Mouse (Mus musculus) left cerebral cortex, postnatal 25 days (tissue): ENCODE results near the gene Zdhhc3. TPM values are rescaled to one million over a fixed set of nuclear protein-coding genes. Genes with fewer than 3 reads are reported as not detected.

ENCODE experiments used
- DNase-seq, 2 experiments: peaks; one replicate each; pipeline ENCODE4 v3.0.0; 2022; ENCODE audit warnings: low spot score in 2 of 2, mixed read lengths in 1 of 2
- intact Hi-C: fragments of 180-260 bp; cut with DNase I; formaldehyde crosslinking; loops from one replicate; pipeline ENCODE4 v1.15.1; 2025
- total RNA-seq, 2 experiments: library from RNA; stranded (reverse); gene quantifications; 2 replicates each; pipeline ENCODE4 v1.2.3; 2021

The Zdhhc3 gene
- total RNA-seq, 2 experiments from 2014 or later: 67.1 to 68.9 TPM

DNA sequence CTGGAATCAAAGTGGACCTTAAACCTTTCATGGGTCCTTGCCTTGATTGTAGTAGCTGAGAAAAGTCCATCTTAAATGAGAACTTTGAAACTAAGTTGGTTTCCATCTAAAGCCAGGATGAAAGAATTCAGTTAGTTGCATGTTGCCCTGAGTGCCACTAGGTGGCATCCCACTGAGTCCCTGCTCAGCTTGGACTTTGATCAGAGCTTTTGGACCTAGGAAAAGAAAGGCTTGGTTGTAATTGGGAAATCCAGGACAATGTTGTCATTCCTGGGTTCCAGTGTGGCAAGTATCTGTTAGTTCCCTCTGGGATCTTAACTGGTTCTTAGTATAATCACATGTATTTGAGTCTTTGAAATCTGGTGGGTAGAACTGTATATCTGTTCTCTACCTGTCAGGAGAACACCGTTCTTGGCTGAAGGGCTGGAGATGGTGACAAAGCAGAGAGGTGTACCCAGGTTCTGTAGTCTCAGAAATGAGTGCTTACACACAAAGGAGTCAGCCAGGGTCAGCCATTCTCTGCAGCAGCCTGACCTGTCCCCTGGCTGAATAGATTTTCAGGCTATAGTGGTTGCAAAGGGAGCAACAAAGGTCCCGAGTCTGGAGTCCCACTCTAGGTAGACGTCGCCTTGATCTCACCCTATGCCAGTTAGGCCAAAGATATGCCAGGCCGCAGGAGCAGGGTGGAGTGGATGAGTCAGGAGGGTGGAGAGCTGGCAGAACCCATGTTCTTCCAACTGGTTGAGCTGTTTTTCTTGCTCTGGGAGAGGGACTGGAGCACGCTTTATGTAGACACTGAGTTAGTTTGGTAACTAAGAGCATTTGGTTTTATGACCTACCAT, 10.8 kb upstream of the Zdhhc3 start:
- intact Hi-C loops: no loop called here
- no peak for DNase-seq

- DNase-seq: peak; percentile 15 to 43
- intact Hi-C loops: no loop called here
These were observed 10.0 kb upstream of the Zdhhc3 start for GRCm38 (mm10) chr9:123123017-123123416.

- intact Hi-C loops: no loop called here
- no peak for DNase-seq
These were observed 2.6 kb upstream of the Zdhhc3 start for GRCm38 (mm10) chr9:123115566-123115965.

- intact Hi-C loops: loop anchor here (5.0 kb wide), 1 partner anchor 92 kb away; the partner anchor contains the start of gene Tmem42
- no peak for DNase-seq
These were observed 926 bp upstream of the Zdhhc3 start for GRCm38 (mm10) chr9:123113931-123114330.

DNA sequence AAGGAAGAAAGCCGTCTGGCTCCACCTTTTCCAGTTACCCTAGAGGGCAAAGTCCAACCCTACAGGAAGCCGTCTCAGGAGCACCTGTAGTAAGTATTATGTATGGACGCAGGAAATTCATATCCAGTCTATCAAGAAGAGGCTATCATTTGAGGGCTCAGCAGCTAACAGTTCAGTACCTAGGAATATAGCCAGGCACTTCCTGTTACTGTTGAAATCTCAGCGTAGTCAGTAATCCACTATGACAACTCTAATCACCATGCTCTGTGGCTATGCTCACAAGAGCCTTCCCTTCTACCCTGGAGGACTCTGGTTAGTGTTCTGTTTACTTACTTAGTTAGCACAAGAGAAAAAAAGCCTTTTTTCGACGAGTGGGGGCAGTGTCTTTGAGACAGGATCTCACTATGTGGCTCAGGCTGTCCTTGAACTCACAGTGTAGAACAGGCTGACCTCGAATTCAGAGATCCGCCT, 1.2 kb downstream of the Zdhhc3 start:
- DNase-seq: no peak
- intact Hi-C loops: loop anchor here (5.0 kb wide), 1 partner anchor 89 kb away; the partner anchor contains the start of gene Tmem42

DNA sequence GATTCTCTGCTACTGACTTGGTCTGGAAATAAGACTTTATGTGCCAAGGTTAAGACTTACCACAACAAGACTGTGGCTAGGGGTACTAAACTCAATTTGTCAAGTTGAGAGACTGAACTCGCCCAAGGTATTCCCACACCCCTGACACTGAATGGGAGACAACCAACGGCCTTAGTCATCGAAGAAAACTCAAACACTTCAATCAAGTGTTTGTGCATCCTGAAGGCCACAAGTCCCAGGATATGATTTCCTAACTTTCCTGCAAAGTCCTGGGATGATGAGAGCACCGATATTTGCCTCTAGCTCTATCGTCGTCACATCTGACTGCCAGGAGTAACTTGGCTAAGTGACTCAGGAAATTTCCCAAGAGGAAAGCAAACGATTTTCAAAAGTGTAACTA, 3.8 kb downstream of the Zdhhc3 start:
- intact Hi-C loops: no loop called here
- DNase-seq: no peak

- intact Hi-C loops: no loop called here
- DNase-seq: no peak
These were observed 5.8 kb downstream of the Zdhhc3 start for GRCm38 (mm10) chr9:123107186-123107585.

DNA sequence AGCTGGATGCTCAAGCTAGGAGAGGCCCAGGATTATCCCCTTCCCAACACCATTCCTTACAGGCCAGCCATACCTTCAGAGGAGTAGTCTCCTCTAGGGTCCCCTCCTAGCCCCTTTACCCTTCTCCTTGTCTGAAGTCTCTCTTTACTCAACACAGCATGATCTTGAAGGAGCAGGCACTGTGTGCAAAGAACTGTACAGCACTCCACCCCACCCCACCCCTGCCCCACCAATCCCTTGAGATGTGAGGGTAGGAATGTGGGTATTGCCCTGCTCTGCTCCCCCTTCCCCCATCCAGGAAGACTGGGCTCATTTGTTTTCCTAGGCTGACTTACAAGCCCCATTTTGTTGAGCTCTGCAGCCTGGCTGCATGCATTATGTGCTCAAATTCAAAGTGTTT, 8.6 kb downstream of the Zdhhc3 start:
- intact Hi-C loops: no loop called here
- DNase-seq: no peak

DNA sequence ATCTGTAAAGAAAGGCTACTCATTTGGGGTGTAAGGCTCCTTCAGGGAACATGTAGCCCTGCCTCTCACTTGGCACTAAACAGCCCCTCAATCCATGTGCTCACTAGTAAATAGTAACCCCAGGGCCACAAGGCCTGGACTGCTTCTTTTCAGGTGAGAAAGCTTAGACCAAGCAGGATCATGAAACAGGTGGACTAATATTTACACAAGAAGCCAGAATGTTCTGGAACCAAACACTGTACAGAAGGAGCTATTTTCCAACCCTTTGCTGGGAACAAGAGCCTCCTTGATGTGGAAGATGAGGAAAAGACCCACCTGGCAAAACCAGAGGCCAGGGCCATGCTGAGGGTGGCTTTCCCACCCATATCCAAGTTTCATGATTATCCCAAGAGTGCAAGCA, 9.6 kb downstream of the Zdhhc3 start:
- intact Hi-C loops: no loop called here

GRCm38 (mm10) chr9:123099631-123100455, 13.2 kb downstream of the Zdhhc3 start:
- DNase-seq: no peak
- intact Hi-C loops: no loop called here

More for the DNA sequence above, 9.6 kb downstream of the Zdhhc3 start:
- no peak for DNase-seq

DNA sequence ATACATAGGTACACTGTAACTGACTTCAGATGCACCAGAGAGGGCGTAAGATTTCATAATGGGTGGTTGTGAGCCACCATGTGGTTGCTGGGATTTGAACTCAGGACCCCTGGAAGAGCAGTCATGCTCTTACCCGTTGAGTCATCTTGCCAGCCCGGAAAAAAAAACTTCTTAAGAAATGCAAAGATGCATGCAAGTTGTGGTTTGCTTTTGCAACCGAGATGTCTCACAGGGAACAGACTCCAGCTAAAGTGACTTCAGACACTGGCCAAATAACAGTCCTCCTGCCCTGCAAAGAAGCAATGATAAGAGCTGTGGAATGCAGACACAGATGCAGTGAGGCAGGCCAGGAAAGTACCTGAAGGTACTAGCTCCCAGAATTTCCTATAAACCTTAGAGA, 22.2 kb downstream of the Zdhhc3 start:
- intact Hi-C loops: no loop called here
- DNase-seq: no peak

- intact Hi-C loops: no loop called here
- no peak for DNase-seq
These were observed 25.4 kb downstream of the Zdhhc3 start for GRCm38 (mm10) chr9:123087558-123087957.

- DNase-seq: no peak
- intact Hi-C loops: no loop called here
These were observed 27.6 kb downstream of the Zdhhc3 start for GRCm38 (mm10) chr9:123085373-123085772.

- intact Hi-C loops: no loop called here
- DNase-seq: no peak
These were observed 32.2 kb downstream of the Zdhhc3 start for GRCm38 (mm10) chr9:123080796-123081195.

GRCm38 (mm10) chr9:123080355-123080754, 32.6 kb downstream of the Zdhhc3 start:
- DNase-seq: peak in 1 of 2 experiments; percentile 30
- intact Hi-C loops: no loop called here

- no peak for DNase-seq
- intact Hi-C loops: no loop called here
These were observed 33.9 kb downstream of the Zdhhc3 start for GRCm38 (mm10) chr9:123079149-123079548.

GRCm38 (mm10) chr9:123060172-123060571, 52.8 kb downstream of the Zdhhc3 start:
- no peak for DNase-seq
- intact Hi-C loops: no loop called here

DNA sequence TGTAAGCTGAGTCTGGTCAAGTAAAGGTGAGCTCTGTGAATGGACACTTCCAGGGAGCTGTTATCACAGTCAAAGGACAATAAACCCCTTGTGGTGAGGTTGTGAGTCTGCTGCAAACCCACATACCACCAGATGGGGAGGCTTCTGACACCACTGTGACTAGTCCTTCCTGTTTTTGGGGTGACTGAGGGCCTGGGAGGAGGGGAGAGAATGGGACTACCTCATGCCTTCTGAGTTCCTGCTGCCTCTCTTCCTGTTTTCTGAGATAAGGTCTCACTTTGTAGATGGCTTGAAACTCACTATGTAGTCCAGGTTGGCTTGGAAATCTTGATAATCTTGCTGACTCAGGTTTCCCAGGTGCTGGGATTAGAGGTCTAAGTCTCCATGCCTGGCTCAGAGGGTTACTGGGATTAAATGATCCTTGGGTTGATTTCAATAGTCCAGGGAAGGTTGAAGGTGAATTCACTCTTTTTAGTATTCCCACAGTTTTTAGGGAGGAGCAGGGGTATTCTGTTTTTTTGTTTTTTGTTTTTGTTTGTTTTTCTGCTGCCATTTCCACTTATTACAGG, 54.2 kb downstream of the Zdhhc3 start:
- DNase-seq: no peak

DNA sequence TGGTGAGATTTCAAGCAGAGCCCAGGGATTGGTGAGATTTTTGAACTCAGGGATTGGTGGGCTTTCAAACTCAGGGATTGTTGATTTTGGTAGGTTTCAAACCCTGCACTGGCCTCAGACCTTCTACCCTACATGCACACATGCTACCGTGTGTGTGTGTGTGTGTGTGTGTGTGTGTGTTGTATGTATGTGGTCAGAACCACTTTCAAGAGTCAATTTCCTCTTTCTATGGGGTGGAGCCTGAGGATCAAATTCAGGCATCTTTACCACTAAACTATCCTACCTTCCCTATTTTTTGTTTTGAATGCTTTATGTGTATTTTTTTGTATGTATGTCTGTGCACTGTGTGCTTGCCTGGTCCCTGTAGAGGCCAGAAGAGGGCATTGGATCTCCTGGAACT, 65.3 kb downstream of the Zdhhc3 start:
- no peak for DNase-seq
- intact Hi-C loops: no loop called here

More for the DNA sequence above, 54.2 kb downstream of the Zdhhc3 start:
- intact Hi-C loops: no loop called here

- no peak for DNase-seq
- intact Hi-C loops: no loop called here
These were observed 78.6 kb downstream of the Zdhhc3 start, which contains the start of gene Tgm4 for GRCm38 (mm10) chr9:123034426-123034825. Gene Tgm4, plus strand, starts transcription at chr9:123034726.
